8 mouse cellular contexts compared by ENCODE assay signal in genomic region chr6:113494258-113494788, GRCm38 (mm10). TPM values are rescaled to one million over a fixed set of nuclear protein-coding genes. Genes with fewer than 3 reads are reported as not detected.
DNase-seq lines count a peak whose midpoint lies in the region; ATAC-seq and TF ChIP-seq lines count a peak whose summit lies in the region.

No protein-coding gene starts in this region.

- H3K27me3 ChIP-seq in hindbrain, embryonic 15.5 days: 0 out of 2 replicates have a peak, but pooled peaks cover 5% of the 10 kb centered on the region

- peak overlapping the region; percentile 55 for H3K4me2 ChIP-seq in hindbrain, embryonic 15.5 days

- WGBS in hindbrain, embryonic 15.5 days: under 1% methylated on average over 54 of the region's 54 CpGs

- peak; percentile 75 for TF ChIP-seq CTCF in gastrocnemius, adult 2 months (IDR thresholded peaks at IDR 0.05)

- peak; percentile 76 for ATAC-seq in common myeloid progenitor, adult 5-6 weeks (replicated peaks; ENCODE audit: low read depth, poor library complexity, severe bottlenecking)
- peak; percentile 78 for ATAC-seq in hindbrain, embryonic 15.5 days (ENCODE audit: low FRiP score, low read depth)

- H3K27ac ChIP-seq in gastrocnemius, adult 2 months: peak overlapping the region; percentile 82
- no peak overlapping the region; the same call in 1 of the 2 replicates for H3K27ac ChIP-seq in hindbrain, embryonic 15.5 days (replicated peaks)

- no peaks in the 10 kb centered on the region for H3K9me3 ChIP-seq in hindbrain, embryonic 15.5 days

- H3K36me3 ChIP-seq in hindbrain, embryonic 15.5 days: peaks cover 30% of the 10 kb centered on the region

- peak; percentile 90 for DNase-seq in T-cell, adult 2 months (ENCODE audit: low spot score)
- DNase-seq in gastrocnemius, adult 2 months: peak; percentile 88
- peak; percentile 64 to 74 for DNase-seq in layer of hippocampus, postnatal 36 days
- peak; percentile 84 for DNase-seq in lung, postnatal 36 days
- DNase-seq in retina, adult 2 months (ENCODE audit: low read depth, low spot score): peak; percentile 49
- peak; percentile 88 for DNase-seq in thymus, postnatal 25 days

- peak overlapping the region; percentile 76 for H3K4me3 ChIP-seq in gastrocnemius, adult 2 months
- peak overlapping the region; percentile 33 for H3K4me3 ChIP-seq in hindbrain, embryonic 15.5 days

- H3K4me1 ChIP-seq in hindbrain, embryonic 15.5 days (replicated peaks): peaks cover 15% of the 10 kb centered on the region

- H3K9ac ChIP-seq in hindbrain, embryonic 15.5 days: no peak overlapping the region

- intact Hi-C loops in gastrocnemius, adult 2 months (cut with DNase I): loop anchor here (1.0 kb wide), 1 partner anchor 25 kb away; no protein-coding TSS in a partner anchor

RNA-seq across cellular contexts. Expression of gene Prrt3, which starts 7.4 kb away (rescaled TPM):
- not detected in 2 replicates for total RNA-seq in common myeloid progenitor, adult 5-6 weeks (2017)
- total RNA-seq in gastrocnemius, adult 2 months (2021): under 1 TPM; 0.08 to 0.11 TPM
- 11.3 and 12.6 TPM in 2 replicates for polyA plus RNA-seq in hindbrain, embryonic 15.5 days (2015; fragmentation: Nextera tagmentation; extraction: Ambion mirVana)
- 10 to 100 TPM; 52.8 to 54.1 TPM for total RNA-seq in layer of hippocampus, postnatal 36 days (2021)

RNA-seq across cellular contexts. Expression of gene Creld1, which starts 11.2 kb away (rescaled TPM):
- 4.1 and 9.4 TPM in 2 replicates for total RNA-seq in common myeloid progenitor, adult 5-6 weeks (2017)
- total RNA-seq in gastrocnemius, adult 2 months (2021): 10 to 100 TPM; 47.5 to 54.4 TPM
- polyA plus RNA-seq in hindbrain, embryonic 15.5 days (2015; fragmentation: Nextera tagmentation; extraction: Ambion mirVana): 77.8 and 92.7 TPM in 2 replicates
- total RNA-seq in layer of hippocampus, postnatal 36 days (2021): 100 to 1,000 TPM; 122 to 133 TPM

RNA-seq across cellular contexts. Expression of gene Il17rc, which starts 23.1 kb away (rescaled TPM):
- 0.09 and 0.44 TPM in 2 replicates for total RNA-seq in common myeloid progenitor, adult 5-6 weeks (2017)
- 1 to 10 TPM; 4.2 to 4.7 TPM for total RNA-seq in gastrocnemius, adult 2 months (2021)
- 3.2 and 4.6 TPM in 2 replicates for polyA plus RNA-seq in hindbrain, embryonic 15.5 days (2015; fragmentation: Nextera tagmentation; extraction: Ambion mirVana)
- total RNA-seq in layer of hippocampus, postnatal 36 days (2021): 1 to 10 TPM; 6.4 to 9.7 TPM

RNA-seq across cellular contexts. Expression of gene Il17re, which starts 36.0 kb away (rescaled TPM):
- 1.6 and 2.6 TPM in 2 replicates for total RNA-seq in common myeloid progenitor, adult 5-6 weeks (2017)
- total RNA-seq in gastrocnemius, adult 2 months (2021): under 1 TPM; 0.25 to 0.26 TPM
- 0.09 and 0.21 TPM in 2 replicates for polyA plus RNA-seq in hindbrain, embryonic 15.5 days (2015; fragmentation: Nextera tagmentation; extraction: Ambion mirVana)
- total RNA-seq in layer of hippocampus, postnatal 36 days (2021): under 1 TPM; 0.25 to 0.27 TPM

RNA-seq across cellular contexts. Expression of gene Emc3, which starts 37.1 kb away (rescaled TPM):
- 31.3 and 40.9 TPM in 2 replicates for total RNA-seq in common myeloid progenitor, adult 5-6 weeks (2017)
- 10 to 100 TPM; 54.9 to 63.2 TPM for total RNA-seq in gastrocnemius, adult 2 months (2021)
- polyA plus RNA-seq in hindbrain, embryonic 15.5 days (2015; fragmentation: Nextera tagmentation; extraction: Ambion mirVana): 109 and 115 TPM in 2 replicates
- 10 to 100 TPM; 75.1 to 82.0 TPM for total RNA-seq in layer of hippocampus, postnatal 36 days (2021)

Comparison
In these comparisons a context has a peak if more than half of its experiments do, and no peak if none do; other contexts are left out.
1. RNA of gene Prrt3, which starts 7.4 kb away (total RNA-seq): 52.8 to 54.1 TPM in layer of hippocampus, postnatal 36 days; 0.08 to 0.11 TPM in gastrocnemius, adult 2 months and not detected in common myeloid progenitor, adult 5-6 weeks; every median in the first group is over 10 times any median in the second.
2. Peak in every context shown above with its lines, with median percentiles within 50 percentile points of each other: DNase-seq.